Mouse (Mus musculus): ENCODE data around the gene Rbm5.
A peak's percentile ranks its signal among the peaks of the same experiment; 100 is the strongest.

DNA sequence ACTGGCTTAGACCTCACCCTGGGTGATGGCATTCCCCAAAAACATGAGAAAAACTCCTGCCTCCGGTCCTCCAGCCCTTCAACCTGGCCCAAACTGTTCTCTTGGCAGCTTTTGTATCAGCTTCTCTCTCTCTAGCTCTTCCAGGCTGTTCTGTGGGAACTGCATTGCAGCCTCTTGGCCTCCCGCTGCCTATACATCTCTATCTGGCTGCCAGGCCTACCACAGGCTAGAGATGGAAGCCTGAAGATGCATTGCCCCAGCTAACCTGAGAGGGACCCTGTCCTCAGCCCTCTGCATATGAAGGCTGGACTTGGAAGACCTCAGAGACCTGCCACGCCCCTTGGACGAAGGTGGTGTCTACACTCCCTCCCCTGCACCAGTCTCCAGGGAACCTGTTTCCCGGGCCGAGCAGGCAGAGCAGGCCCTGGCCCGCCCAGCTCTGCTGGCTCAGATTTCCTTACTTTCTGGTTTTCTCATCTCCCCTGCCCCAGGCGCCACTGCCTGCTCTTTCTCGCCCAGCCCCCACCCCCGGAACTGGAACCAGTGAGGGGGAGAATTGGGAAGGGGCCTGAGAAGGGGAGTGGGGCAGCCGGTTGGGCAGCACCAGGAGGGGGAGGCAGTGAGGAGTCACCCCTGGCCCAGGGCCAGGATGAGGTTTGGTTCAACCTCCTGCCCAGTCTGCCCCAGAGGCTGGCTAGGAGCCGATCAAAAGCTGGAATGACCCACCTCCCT lies 56.4 kb downstream of the Rbm5 start:
- TF ChIP-seq EP300 (IDR thresholded peaks at IDR 0.05): no peak
- peak; percentile 11 for TF ChIP-seq CTCF (IDR thresholded peaks at IDR 0.05)
